Mouse (Mus musculus) liver, embryonic 13.5 days (tissue): ENCODE results near the gene Nox1. TPM values are rescaled to one million over a fixed set of nuclear protein-coding genes. Genes with fewer than 3 reads are reported as not detected.

Experiments used
- microRNA-seq: library from miRNA; unstranded; fragments of <30 nt; microRNA quantifications from one replicate; pipeline ENCODE4, GENCODE M21; 2016
- polyA plus RNA-seq: library from polyadenylated mRNA; unstranded; fragments of >200 nt; fragmentation: Nextera tagmentation; extraction: Ambion mirVana; gene quantifications from 2 replicates; pipeline ENCODE4 v1.2.1, GENCODE M21; 2015

Gene Nox1
- polyA plus RNA-seq, 1 experiment from 2014 or later, result not detected

Small RNA genes within 50 kb of the gene (microRNA-seq; reads per million reads assigned to microRNA genes)
- gene Mir3112, result 1.8 reads per million

Other genes starting within 250 kb of the Nox1 start
- gene Sytl4, start 240.1 kb downstream of the Nox1 start, polyA plus RNA-seq, result 1.4 and 1.7 TPM in 2 replicates
- 25.3 and 32.1 TPM in 2 replicates for gene Cstf2, start 162.8 kb downstream of the Nox1 start, polyA plus RNA-seq
- gene Xkrx, start 59.9 kb downstream of the Nox1 start, polyA plus RNA-seq, result 0.09 TPM in 1 of 2 replicates, not detected in the other
- not detected in 2 replicates for gene Arl13a, start 34.5 kb downstream of the Nox1 start, polyA plus RNA-seq
- gene Trmt2b, start 55.0 kb upstream of the Nox1 start, polyA plus RNA-seq, result 8.7 and 10.6 TPM in 2 replicates
- 0.47 and 1.0 TPM in 2 replicates for gene Tmem35a, start 73.3 kb upstream of the Nox1 start, polyA plus RNA-seq
- 24.0 and 27.0 TPM in 2 replicates for gene Cenpi, start 86.1 kb upstream of the Nox1 start, polyA plus RNA-seq
- 0.07 and 0.20 TPM in 2 replicates for gene Drp2, start 182.6 kb upstream of the Nox1 start, polyA plus RNA-seq